Comparison of ENCODE assay signal across 10 mouse cellular contexts in the genomic region with DNA sequence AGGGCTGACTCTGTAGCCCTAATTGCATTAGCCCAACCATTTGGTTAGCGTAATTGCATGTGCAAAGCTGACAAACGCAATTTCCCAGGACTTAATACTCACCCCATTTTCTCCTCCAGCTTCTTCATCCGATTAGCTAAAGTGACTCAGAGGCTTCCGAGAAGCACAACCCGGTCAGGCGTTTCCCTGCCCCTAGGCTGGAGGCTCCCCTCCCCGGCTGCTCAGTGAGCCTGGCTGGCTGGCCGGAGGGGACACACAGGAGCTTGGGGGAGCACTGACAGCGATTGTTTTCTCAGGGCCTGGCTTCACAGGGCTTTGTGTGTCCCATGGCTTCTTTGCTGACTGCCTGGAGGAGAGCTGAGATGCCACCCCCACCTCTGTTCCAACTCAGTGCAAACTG.
DNase-seq lines count a peak whose midpoint lies in the region; ATAC-seq and TF ChIP-seq lines count a peak whose summit lies in the region.
"Had no signal": no experiment of that assay in that cellular context is flagged by ENCODE, and none has a peak within 500 bp of the region (broad histone marks: within the 10 kb centered on the region; RNA-seq: fewer than 3 reads in every experiment).

No protein-coding gene starts in this region.

- no peak for ATAC-seq in forebrain, postnatal 0 days
- peak; percentile 75 for ATAC-seq in kidney, embryonic 16.5 days (ENCODE audit: low FRiP score, low TSS enrichment)

- DNase-seq in forebrain, embryonic 10.5 days (ENCODE audit: extremely low spot score, low spot score): peak; percentile 21
- no peak for DNase-seq in forebrain, postnatal 0 days
- DNase-seq in kidney, adult 2 months: no peak
- DNase-seq in gastrocnemius, postnatal 14 days: peak; percentile 39
- DNase-seq in retina, embryonic 14.5 days (ENCODE audit: low spot score): peak; percentile 74
- DNase-seq in layer of hippocampus, postnatal 14 days (ENCODE audit: low spot score in 2 of 2): no peak
- no peak for DNase-seq in spleen, postnatal 36 days (ENCODE audit: low spot score in 2 of 2)

- H3K27ac ChIP-seq in forebrain, embryonic 10.5 days: peak overlapping the region; percentile 51
- no peak overlapping the region for H3K27ac ChIP-seq in forebrain, postnatal 0 days (ENCODE audit: low read depth, low read length)
- H3K27ac ChIP-seq in kidney, embryonic 16.5 days (ENCODE audit: low read length): no peak overlapping the region
- no peak overlapping the region for H3K27ac ChIP-seq in kidney, adult 2 months (ENCODE audit: insufficient read depth, low read depth, low read length)
- H3K27ac ChIP-seq: embryonic facial prominence, embryonic 12.5 days; macrophage had no signal

- no peak overlapping the region for H3K9ac ChIP-seq in forebrain, postnatal 0 days
- H3K9ac ChIP-seq in kidney, embryonic 16.5 days (replicated peaks; ENCODE audit: low read length): 0 out of 2 replicates have a peak overlapping the region, but pooled peaks have one; percentile 36
- H3K9ac ChIP-seq: embryonic facial prominence, embryonic 12.5 days had no signal

- H3K4me1 ChIP-seq in forebrain, embryonic 10.5 days: peaks cover 17% of the 10 kb centered on the region
- no peaks in the 10 kb centered on the region for H3K4me1 ChIP-seq in forebrain, postnatal 0 days (ENCODE audit: insufficient read depth)
- peaks cover 4% of the 10 kb centered on the region for H3K4me1 ChIP-seq in kidney, embryonic 16.5 days (ENCODE audit: insufficient read depth, low read length)
- H3K4me1 ChIP-seq in kidney, adult 2 months (ENCODE audit: control insufficient read depth, insufficient read depth, low read length): no peaks in the 10 kb centered on the region

- H3K4me2 ChIP-seq in forebrain, postnatal 0 days (ENCODE audit: low read depth): no peak overlapping the region
- H3K4me2 ChIP-seq in kidney, embryonic 16.5 days (replicated peaks; ENCODE audit: low read depth, low read length): no peak overlapping the region
- H3K4me2 ChIP-seq: embryonic facial prominence, embryonic 12.5 days had no signal

- intact Hi-C loops in gastrocnemius, postnatal 14 days (cut with DNase I; ENCODE audit: low total_unique reads): no loop called here

- TF ChIP-seq CTCF in forebrain, postnatal 0 days (IDR thresholded peaks at IDR 0.05; ENCODE audit: low read depth): no peak
- TF ChIP-seq CTCF in kidney, adult 2 months (conservative IDR thresholded peaks at IDR 0.05; ENCODE audit: insufficient read depth, insufficient read length, low read depth, low read length): no peak

- peaks cover 9% of the 10 kb centered on the region; the same call in 1 of the 2 replicates for H3K27me3 ChIP-seq in forebrain, embryonic 10.5 days (ENCODE audit: poor library complexity, severe bottlenecking)
- no peaks in the 10 kb centered on the region for H3K27me3 ChIP-seq in forebrain, postnatal 0 days (ENCODE audit: insufficient read depth, low read length)
- no peaks in the 10 kb centered on the region for H3K27me3 ChIP-seq in kidney, embryonic 16.5 days (ENCODE audit: insufficient read depth, low read length)
- no peaks in the 10 kb centered on the region for H3K27me3 ChIP-seq in kidney, adult 2 months (replicated peaks; ENCODE audit: control insufficient read depth, insufficient read depth, low read length)
- H3K27me3 ChIP-seq: embryonic facial prominence, embryonic 12.5 days had no signal

- TF ChIP-seq POLR2A in kidney, adult 2 months (IDR thresholded peaks at IDR 0.05; ENCODE audit: low read depth, low read length): no peak

- 3% methylated on average over 9 of the region's 9 CpGs for WGBS in forebrain, embryonic 10.5 days
- WGBS in forebrain, postnatal 0 days: 19% methylated on average over 9 of the region's 9 CpGs
- WGBS in kidney, embryonic 16.5 days: 14% methylated on average over 9 of the region's 9 CpGs
- WGBS in kidney, adult 2 months: 34% methylated on average over 9 of the region's 9 CpGs

- H3K36me3 ChIP-seq in forebrain, embryonic 10.5 days (replicated peaks): no peaks in the 10 kb centered on the region
- no peaks in the 10 kb centered on the region for H3K36me3 ChIP-seq in forebrain, postnatal 0 days (ENCODE audit: insufficient read depth)
- no peaks in the 10 kb centered on the region for H3K36me3 ChIP-seq in kidney, embryonic 16.5 days (ENCODE audit: insufficient read depth, low read length)
- H3K36me3 ChIP-seq in kidney, adult 2 months (ENCODE audit: control insufficient read depth, insufficient read depth, low read length): no peaks in the 10 kb centered on the region
- H3K36me3 ChIP-seq: embryonic facial prominence, embryonic 12.5 days had no signal

- H3K9me3 ChIP-seq in forebrain, embryonic 10.5 days: no peaks in the 10 kb centered on the region
- no peaks in the 10 kb centered on the region for H3K9me3 ChIP-seq in forebrain, postnatal 0 days (ENCODE audit: low read length)
- H3K9me3 ChIP-seq in kidney, embryonic 16.5 days (ENCODE audit: low read length): no peaks in the 10 kb centered on the region
- H3K9me3 ChIP-seq: embryonic facial prominence, embryonic 12.5 days had no signal

- H3K4me3 ChIP-seq in forebrain, embryonic 10.5 days: peak overlapping the region; percentile 12; the same call in 1 of the 2 replicates
- no peak overlapping the region for H3K4me3 ChIP-seq in forebrain, postnatal 0 days (ENCODE audit: low read depth, low read length)
- no peak overlapping the region for H3K4me3 ChIP-seq in kidney, embryonic 16.5 days (ENCODE audit: low read length)
- no peak overlapping the region for H3K4me3 ChIP-seq in kidney, adult 2 months (ENCODE audit: insufficient read depth, low read depth, low read length)
- H3K4me3 ChIP-seq: embryonic facial prominence, embryonic 12.5 days had no signal

Comparison
In these comparisons a context has a peak if more than half of its experiments do, and no peak if none do; other contexts are left out.
1. DNase-seq: peak in forebrain, embryonic 10.5 days (single experiment), gastrocnemius, postnatal 14 days (single experiment) and retina, embryonic 14.5 days (single experiment); none in forebrain, postnatal 0 days (single experiment), kidney, adult 2 months (single experiment), layer of hippocampus, postnatal 14 days (0 of 2) and spleen, postnatal 36 days (0 of 2).